In the genomic region with DNA sequence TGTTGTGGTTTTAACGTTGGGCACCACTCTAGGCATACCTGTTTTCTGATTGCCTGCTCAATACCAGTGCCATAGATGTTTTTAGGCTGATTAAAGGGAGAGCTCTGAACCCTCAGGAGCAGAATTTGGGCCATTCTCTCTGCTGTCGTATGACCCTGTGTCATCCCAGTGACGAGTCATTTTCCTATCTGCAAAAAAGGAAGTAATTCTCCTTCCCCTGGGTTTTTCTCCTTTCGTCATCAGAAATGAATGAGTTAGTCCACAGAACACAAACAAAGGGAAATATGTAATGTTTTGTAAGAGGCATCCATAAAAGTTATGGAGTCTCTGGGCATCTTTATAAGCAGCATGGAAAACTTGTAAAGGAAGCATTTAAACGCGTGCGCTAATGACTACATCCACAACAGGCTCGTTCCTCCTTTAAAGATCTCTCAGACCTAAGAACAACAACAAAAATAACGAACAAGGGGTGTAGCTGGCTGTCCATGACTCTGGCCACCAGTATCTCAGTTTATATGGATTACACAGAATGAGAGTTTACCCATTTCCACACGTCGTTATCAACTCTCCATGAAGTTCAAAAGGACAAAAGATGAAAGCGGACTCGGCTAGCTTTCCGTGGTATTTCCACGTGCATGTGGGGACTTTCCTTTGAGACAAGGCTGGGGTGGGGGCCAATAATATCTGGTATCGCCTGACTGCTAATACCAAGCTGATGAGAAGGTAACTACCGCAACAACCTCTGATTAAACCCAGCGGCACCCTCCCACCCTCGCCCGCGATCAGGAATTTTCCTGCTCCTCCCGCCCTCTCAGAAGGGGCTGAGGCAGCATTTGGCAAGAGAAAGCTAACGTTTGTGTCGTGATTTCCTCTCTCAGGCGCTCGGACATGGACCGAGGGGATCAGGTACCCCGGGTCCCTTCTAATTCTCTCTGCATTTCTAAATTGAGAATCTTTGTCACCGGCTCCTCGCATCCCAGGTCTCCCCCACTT, we compare ENCODE assay signal across 7 mouse cellular contexts. TPM values are rescaled to one million over a fixed set of nuclear protein-coding genes. Genes with fewer than 3 reads are reported as not detected.
DNase-seq lines count a peak whose midpoint lies in the region; ATAC-seq lines count a peak whose summit lies in the region.

No protein-coding gene starts in this region.

- H3K27ac ChIP-seq in brown adipose tissue, adult 24 weeks (replicated peaks; ENCODE audit: low read depth, low read length) = peak overlapping the region; percentile 88
- H3K27ac ChIP-seq in heart, embryonic 10.5 days = peak overlapping the region; percentile 96
- peak overlapping the region; percentile 94 for H3K27ac ChIP-seq in kidney, embryonic 15.5 days
- peak overlapping the region; percentile 83 for H3K27ac ChIP-seq in stomach, embryonic 16.5 days (ENCODE audit: low read length)

- H3K9me3 ChIP-seq in heart, embryonic 10.5 days = no peaks in the 10 kb centered on the region
- no peaks in the 10 kb centered on the region for H3K9me3 ChIP-seq in kidney, embryonic 15.5 days (replicated peaks)
- H3K9me3 ChIP-seq in stomach, embryonic 16.5 days (replicated peaks; ENCODE audit: control insufficient read depth, low read length) = no peaks in the 10 kb centered on the region

- WGBS in heart, embryonic 10.5 days = 6% methylated on average over 30 of the region's 30 CpGs
- WGBS in kidney, embryonic 15.5 days = 6% methylated on average over 30 of the region's 30 CpGs
- 5% methylated on average over 30 of the region's 30 CpGs for WGBS in stomach, embryonic 16.5 days

- H3K4me3 ChIP-seq in brown adipose tissue, adult 24 weeks (ENCODE audit: insufficient read depth, low read depth, low read length) = peak overlapping the region; percentile 73
- H3K4me3 ChIP-seq in heart, embryonic 10.5 days = peak overlapping the region; percentile 91
- peak overlapping the region; percentile 70 for H3K4me3 ChIP-seq in kidney, embryonic 15.5 days (replicated peaks)
- peak overlapping the region; percentile 65 for H3K4me3 ChIP-seq in stomach, embryonic 16.5 days (replicated peaks; ENCODE audit: low read length)

- peak; percentile 41 for DNase-seq in urinary bladder, postnatal 14 days (ENCODE audit: low spot score)
- DNase-seq in urinary bladder, adult 2 months (ENCODE audit: low spot score) = no peak
- DNase-seq in heart, embryonic 10.5 days (ENCODE audit: low spot score) = peak; percentile 89
- DNase-seq in lung, postnatal 25 days (ENCODE audit: low spot score) = peak; percentile 48

- 0 out of 2 replicates have a peak, but pooled peaks have one; percentile 1 for ATAC-seq in kidney, embryonic 15.5 days (replicated peaks; ENCODE audit: low FRiP score)
- ATAC-seq in stomach, embryonic 16.5 days (ENCODE audit: insufficient read depth, low FRiP score) = no peak

- peak overlapping the region; percentile 64 for H3K9ac ChIP-seq in kidney, embryonic 15.5 days
- H3K9ac ChIP-seq in stomach, embryonic 16.5 days (ENCODE audit: low read length) = peak overlapping the region; percentile 75

- H3K36me3 ChIP-seq in heart, embryonic 10.5 days = peaks cover 19% of the 10 kb centered on the region
- H3K36me3 ChIP-seq in kidney, embryonic 15.5 days = peaks cover 8% of the 10 kb centered on the region; the same call in 1 of the 2 replicates
- peaks cover 5% of the 10 kb centered on the region; the same call in 1 of the 2 replicates for H3K36me3 ChIP-seq in stomach, embryonic 16.5 days (ENCODE audit: control insufficient read depth, insufficient read depth, low read length)

- no peaks in the 10 kb centered on the region for H3K4me1 ChIP-seq in brown adipose tissue, adult 24 weeks (ENCODE audit: control insufficient read depth, insufficient read depth, insufficient read length, low read length)
- H3K4me1 ChIP-seq in heart, embryonic 10.5 days = peaks cover 28% of the 10 kb centered on the region
- peaks cover 26% of the 10 kb centered on the region for H3K4me1 ChIP-seq in kidney, embryonic 15.5 days
- peaks cover 15% of the 10 kb centered on the region for H3K4me1 ChIP-seq in stomach, embryonic 16.5 days (ENCODE audit: control insufficient read depth, insufficient read depth, low read length)

- H3K27me3 ChIP-seq in heart, embryonic 10.5 days (ENCODE audit: insufficient read depth, poor library complexity, severe bottlenecking) = no peaks in the 10 kb centered on the region
- no peaks in the 10 kb centered on the region for H3K27me3 ChIP-seq in kidney, embryonic 15.5 days
- no peaks in the 10 kb centered on the region for H3K27me3 ChIP-seq in stomach, embryonic 16.5 days (ENCODE audit: control insufficient read depth, insufficient read depth, low read length)

- H3K4me2 ChIP-seq in kidney, embryonic 15.5 days = peak overlapping the region; percentile 91
- peak overlapping the region; percentile 82 for H3K4me2 ChIP-seq in stomach, embryonic 16.5 days (ENCODE audit: low read depth, low read length)

RNA-seq across cellular contexts. Expression of gene Pim1, which starts 1.3 kb away (rescaled TPM):
- 21.2 and 24.4 TPM in 2 replicates for polyA plus RNA-seq in urinary bladder, adult 2 months (2012; rRNA removed)
- 77.0 and 152 TPM in 2 replicates for polyA plus RNA-seq in brown adipose tissue, adult 24 weeks (2012; ENCODE audit: insufficient read depth, insufficient read length, missing spikeins)
- polyA plus RNA-seq in heart, embryonic 10.5 days (2016; fragmentation: Nextera tagmentation; extraction: Ambion mirVana) = 28.7 and 31.4 TPM in 2 replicates
- 17.8 and 17.9 TPM in 2 replicates for polyA plus RNA-seq in kidney, embryonic 15.5 days (2015; fragmentation: Nextera tagmentation; extraction: Ambion mirVana)
- polyA plus RNA-seq in stomach, embryonic 16.5 days (2015; fragmentation: Nextera tagmentation; extraction: Ambion mirVana) = 11.8 and 13.5 TPM in 2 replicates
